Mouse (Mus musculus) inflammation-experienced regulatory T-cells, adult 6 months (primary cell): ENCODE measurements around the gene Dydc2. TPM values are rescaled to one million over a fixed set of nuclear protein-coding genes. Genes with fewer than 3 reads are reported as not detected.
A peak's percentile ranks its signal among the peaks of the same experiment; 100 is the strongest.

Source experiments
- ATAC-seq: one replicate; pipeline ENCODE4 v1.8.0; 2017
- polyA plus RNA-seq, 3 experiments: library from polyadenylated mRNA; unstranded; fragments of 100-300 nt; shearing (Covaris generic); gene quantifications; one replicate each; pipeline ENCODE4 v1.2.1; 2017

The Dydc2 gene
- polyA plus RNA-seq, 3 experiments from 2014 or later, result not detected

GRCm38 (mm10) chr14:40999904-41000645 lies 68.9 kb downstream of the Dydc2 start:
- ATAC-seq, result peak; percentile 87

Other genes starting within 250 kb of the Dydc2 start
- 1 to 10 TPM in 1 of 3 experiments, under 1 TPM in 2; 0.39 to 1.4 (median 0.71) TPM for gene Sh2d4b, start 175.9 kb downstream of the Dydc2 start, polyA plus RNA-seq
- gene Tspan14, start 102.4 kb downstream of the Dydc2 start, polyA plus RNA-seq, result 10 to 100 TPM; 52.1 to 82.3 (median 65.1) TPM
- 1 to 10 TPM; 8.0 to 9.7 (median 8.3) TPM for gene Fam213a, start 55.4 kb downstream of the Dydc2 start, polyA plus RNA-seq
- not detected for gene Dydc1, start 3.7 kb upstream of the Dydc2 start, polyA plus RNA-seq
- not detected for gene Mat1a, start 35.8 kb upstream of the Dydc2 start, polyA plus RNA-seq
- gene Sftpa1, start 62.6 kb upstream of the Dydc2 start, polyA plus RNA-seq, result not detected
- not detected for gene Mbl1, start 82.2 kb upstream of the Dydc2 start, polyA plus RNA-seq
- gene Sftpd, start 115.9 kb upstream of the Dydc2 start, polyA plus RNA-seq, result not detected
- not detected for gene Gm2832, start 209.6 kb upstream of the Dydc2 start, polyA plus RNA-seq